Mouse (Mus musculus): Measurements from ENCODE around the gene Olfr763. TPM values are rescaled to one million over a fixed set of nuclear protein-coding genes. Genes with fewer than 3 reads are reported as not detected.
A peak's percentile ranks its signal among the peaks of the same experiment; 100 is the strongest.

The Olfr763 gene
- polyA plus RNA-seq (2014; fragmentation: Nextera tagmentation; extraction: Ambion mirVana): not detected in 2 replicates

GRCm38 (mm10) chr10:129010288-129010841 is at the start of gene Olfr763:
Gene Olfr763 (plus strand): TSS chr10:129010791.
- no peak within 1 kb of the TSS for H3K4me3 ChIP-seq (ENCODE audit: low read depth, low read length)
- H3K36me3 ChIP-seq (ENCODE audit: control insufficient read depth, insufficient read depth, low read length): no peaks in the 10 kb centered on the region
- WGBS: 53% methylated on average over 2 of the region's 2 CpGs
- H3K27me3 ChIP-seq (replicated peaks; ENCODE audit: control insufficient read depth, insufficient read depth, low read length): no peaks in the 10 kb centered on the region
- no peak within 1 kb of the TSS for H3K9ac ChIP-seq (ENCODE audit: low read depth, low read length)
- DNase-seq (ENCODE audit: low spot score) (no peak), ATAC-seq (replicated peaks; ENCODE audit: low FRiP score) (no peak)
- no peaks in the 10 kb centered on the region for H3K9me3 ChIP-seq (ENCODE audit: control insufficient read depth, low read length)
- H3K4me1 ChIP-seq (replicated peaks; ENCODE audit: control insufficient read depth, insufficient read depth, low read length): no peaks in the 10 kb centered on the region
- no peak within 1 kb of the TSS for H3K27ac ChIP-seq (ENCODE audit: low read depth, low read length)
- no peak within 1 kb of the TSS for H3K4me2 ChIP-seq

- Histone ChIP-seq H3K27me3 (replicated peaks; ENCODE audit: control insufficient read depth, insufficient read depth, low read length) (no peaks in the 10 kb centered on the region), H3K9me3 (ENCODE audit: control insufficient read depth, low read length) (no peaks in the 10 kb centered on the region), H3K4me2 (no peak overlapping the region), H3K27ac (ENCODE audit: low read depth, low read length) (no peak overlapping the region), H3K4me1 (replicated peaks; ENCODE audit: control insufficient read depth, insufficient read depth, low read length) (no peaks in the 10 kb centered on the region), H3K9ac (ENCODE audit: low read depth, low read length) (no peak overlapping the region), H3K4me3 (ENCODE audit: low read depth, low read length) (no peak overlapping the region), H3K36me3 (ENCODE audit: control insufficient read depth, insufficient read depth, low read length) (no peaks in the 10 kb centered on the region)
- WGBS: 48% methylated on average over 2 of the region's 2 CpGs
- no peak for DNase-seq (ENCODE audit: low spot score)
- peak; percentile 72 for ATAC-seq (replicated peaks; ENCODE audit: low FRiP score)
Measured at GRCm38 (mm10) chr10:128964961-128965360, 45.6 kb upstream of the Olfr763 start.

- ATAC-seq (replicated peaks; ENCODE audit: low FRiP score) (no peak), DNase-seq (ENCODE audit: low spot score) (no peak)
- no peaks in the 10 kb centered on the region for H3K36me3 ChIP-seq (ENCODE audit: control insufficient read depth, insufficient read depth, low read length)
- H3K9ac ChIP-seq (ENCODE audit: low read depth, low read length): no peak overlapping the region
- no peaks in the 10 kb centered on the region for H3K4me1 ChIP-seq (replicated peaks; ENCODE audit: control insufficient read depth, insufficient read depth, low read length)
- no peak overlapping the region for H3K4me2 ChIP-seq
- H3K27me3 ChIP-seq (replicated peaks; ENCODE audit: control insufficient read depth, insufficient read depth, low read length): no peaks in the 10 kb centered on the region
- H3K9me3 ChIP-seq (ENCODE audit: control insufficient read depth, low read length): no peaks in the 10 kb centered on the region
- H3K4me3 ChIP-seq (ENCODE audit: low read depth, low read length): no peak overlapping the region
- H3K27ac ChIP-seq (ENCODE audit: low read depth, low read length): no peak overlapping the region
- 77% methylated on average over 6 of the region's 6 CpGs for WGBS
Measured at GRCm38 (mm10) chr10:128965871-128966270, 44.7 kb upstream of the Olfr763 start.

GRCm38 (mm10) chr10:128968341-128968749 is 42.2 kb upstream of the Olfr763 start:
- DNase-seq (ENCODE audit: low spot score) (no peak), ATAC-seq (replicated peaks; ENCODE audit: low FRiP score) (no peak)
- H3K27ac ChIP-seq (ENCODE audit: low read depth, low read length): no peak overlapping the region
- no peaks in the 10 kb centered on the region for H3K36me3 ChIP-seq (ENCODE audit: control insufficient read depth, insufficient read depth, low read length)
- no peaks in the 10 kb centered on the region for H3K4me1 ChIP-seq (replicated peaks; ENCODE audit: control insufficient read depth, insufficient read depth, low read length)
- H3K27me3 ChIP-seq (replicated peaks; ENCODE audit: control insufficient read depth, insufficient read depth, low read length): no peaks in the 10 kb centered on the region
- H3K9me3 ChIP-seq (ENCODE audit: control insufficient read depth, low read length): no peaks in the 10 kb centered on the region
- no peak overlapping the region for H3K4me2 ChIP-seq
- H3K4me3 ChIP-seq (ENCODE audit: low read depth, low read length): no peak overlapping the region
- 39% methylated on average over 1 of the region's 1 CpGs for WGBS
- H3K9ac ChIP-seq (ENCODE audit: low read depth, low read length): no peak overlapping the region

- H3K4me3 ChIP-seq (ENCODE audit: low read depth, low read length): no peak overlapping the region
- ATAC-seq (replicated peaks; ENCODE audit: low FRiP score): no peak
- H3K36me3 ChIP-seq (ENCODE audit: control insufficient read depth, insufficient read depth, low read length): no peaks in the 10 kb centered on the region
- no peak overlapping the region for H3K9ac ChIP-seq (ENCODE audit: low read depth, low read length)
- no peaks in the 10 kb centered on the region for H3K4me1 ChIP-seq (replicated peaks; ENCODE audit: control insufficient read depth, insufficient read depth, low read length)
- no peaks in the 10 kb centered on the region for H3K9me3 ChIP-seq (ENCODE audit: control insufficient read depth, low read length)
- H3K27ac ChIP-seq (ENCODE audit: low read depth, low read length): no peak overlapping the region
- WGBS: 35% methylated on average over 1 of the region's 1 CpGs
- DNase-seq (ENCODE audit: low spot score): peak; percentile 14
- no peak overlapping the region for H3K4me2 ChIP-seq
- H3K27me3 ChIP-seq (replicated peaks; ENCODE audit: control insufficient read depth, insufficient read depth, low read length): no peaks in the 10 kb centered on the region
Measured at GRCm38 (mm10) chr10:128970740-128971250, 39.8 kb upstream of the Olfr763 start.

- whole genome bisulfite sequencing: 67% methylated on average over 4 of the region's 4 CpGs
- H3K4me2 ChIP-seq: no peak overlapping the region
Measured at GRCm38 (mm10) chr10:128972841-128973240, 37.8 kb upstream of the Olfr763 start.

GRCm38 (mm10) chr10:128976395-128976794 is 34.2 kb upstream of the Olfr763 start:
- WGBS: 34% methylated on average over 3 of the region's 3 CpGs
- ATAC-seq (replicated peaks; ENCODE audit: low FRiP score): no peak

More at GRCm38 (mm10) chr10:128972841-128973240, 37.8 kb upstream of the Olfr763 start:
- no peaks in the 10 kb centered on the region for H3K9me3 ChIP-seq (ENCODE audit: control insufficient read depth, low read length)
- no peak overlapping the region for H3K4me3 ChIP-seq (ENCODE audit: low read depth, low read length)
- no peaks in the 10 kb centered on the region for H3K36me3 ChIP-seq (ENCODE audit: control insufficient read depth, insufficient read depth, low read length)
- H3K4me1 ChIP-seq (replicated peaks; ENCODE audit: control insufficient read depth, insufficient read depth, low read length): no peaks in the 10 kb centered on the region
- H3K9ac ChIP-seq (ENCODE audit: low read depth, low read length): no peak overlapping the region
- no peaks in the 10 kb centered on the region; the same call in 1 of the 2 replicates for H3K27me3 ChIP-seq (replicated peaks; ENCODE audit: control insufficient read depth, insufficient read depth, low read length)
- no peak overlapping the region for H3K27ac ChIP-seq (ENCODE audit: low read depth, low read length)
- ATAC-seq (replicated peaks; ENCODE audit: low FRiP score) (no peak), DNase-seq (ENCODE audit: low spot score) (peak; percentile 9)

GRCm38 (mm10) chr10:128977522-128978114 is 33.0 kb upstream of the Olfr763 start:
- no peaks in the 10 kb centered on the region for H3K4me1 ChIP-seq (replicated peaks; ENCODE audit: control insufficient read depth, insufficient read depth, low read length)
- H3K9me3 ChIP-seq (ENCODE audit: control insufficient read depth, low read length): no peaks in the 10 kb centered on the region
- ATAC-seq (replicated peaks; ENCODE audit: low FRiP score): peak; percentile 57; the same call in 1 of the 2 replicates
- no peak overlapping the region for H3K9ac ChIP-seq (ENCODE audit: low read depth, low read length)
- H3K4me2 ChIP-seq: no peak overlapping the region
- 24% methylated on average over 9 of the region's 9 CpGs for whole genome bisulfite sequencing
- no peak overlapping the region for H3K27ac ChIP-seq (ENCODE audit: low read depth, low read length)
- no peaks in the 10 kb centered on the region for H3K36me3 ChIP-seq (ENCODE audit: control insufficient read depth, insufficient read depth, low read length)
- no peaks in the 10 kb centered on the region; the same call in 1 of the 2 replicates for H3K27me3 ChIP-seq (replicated peaks; ENCODE audit: control insufficient read depth, insufficient read depth, low read length)
- H3K4me3 ChIP-seq (ENCODE audit: low read depth, low read length): no peak overlapping the region
- no peak for DNase-seq (ENCODE audit: low spot score)

More at GRCm38 (mm10) chr10:128976395-128976794, 34.2 kb upstream of the Olfr763 start:
- no peak overlapping the region for H3K4me2 ChIP-seq
- DNase-seq (ENCODE audit: low spot score): no peak
- H3K27me3 ChIP-seq (replicated peaks; ENCODE audit: control insufficient read depth, insufficient read depth, low read length): no peaks in the 10 kb centered on the region; the same call in 1 of the 2 replicates
- H3K9ac ChIP-seq (ENCODE audit: low read depth, low read length): no peak overlapping the region
- H3K27ac ChIP-seq (ENCODE audit: low read depth, low read length): no peak overlapping the region
- no peaks in the 10 kb centered on the region for H3K36me3 ChIP-seq (ENCODE audit: control insufficient read depth, insufficient read depth, low read length)
- no peaks in the 10 kb centered on the region for H3K9me3 ChIP-seq (ENCODE audit: control insufficient read depth, low read length)
- no peak overlapping the region for H3K4me3 ChIP-seq (ENCODE audit: low read depth, low read length)
- H3K4me1 ChIP-seq (replicated peaks; ENCODE audit: control insufficient read depth, insufficient read depth, low read length): no peaks in the 10 kb centered on the region
